Mouse (Mus musculus) urinary bladder, adult 18-20 months (tissue): ENCODE data around the gene Gpr137.
"Not testable (repeated sequence)": the region's sequence is repeated elsewhere in the genome, so short reads cannot be mapped to it uniquely, and the experiment has no call there.

Experiments
- DNase-seq, 2 experiments: peaks; one replicate each; pipeline ENCODE4 v3.0.0; 2022; ENCODE audit warnings: low spot score in 2 of 2, mixed read lengths in 2 of 2

The Gpr137 gene

GRCm38 (mm10) chr19:6921647-6922567, 20.4 kb downstream of the Gpr137 start, which contains the start of gene Esrra:
Gene Esrra (minus strand): TSS chr19:6921813.
- DNase-seq, result peak; percentile 100

GRCm38 (mm10) chr19:6920741-6921636, 21.3 kb downstream of the Gpr137 start:
- peak in 1 of 2 experiments; percentile 49 for DNase-seq

GRCm38 (mm10) chr19:6919876-6920740, 22.2 kb downstream of the Gpr137 start:
- no peak for DNase-seq

- DNase-seq, result no peak
Observed at GRCm38 (mm10) chr19:6919431-6919830, 22.8 kb downstream of the Gpr137 start.

- DNase-seq, result no peak
Observed at GRCm38 (mm10) chr19:6918321-6918720, 24.0 kb downstream of the Gpr137 start.

GRCm38 (mm10) chr19:6916496-6916895, 25.8 kb downstream of the Gpr137 start:
- no peak for DNase-seq

- DNase-seq, result no peak
Observed at GRCm38 (mm10) chr19:6915276-6915675, 27.0 kb downstream of the Gpr137 start.

GRCm38 (mm10) chr19:6914540-6914939, 27.7 kb downstream of the Gpr137 start:
- no peak for DNase-seq

- DNase-seq, result no peak
Observed at GRCm38 (mm10) chr19:6913991-6914390, 28.3 kb downstream of the Gpr137 start.

GRCm38 (mm10) chr19:6913036-6913435, 29.2 kb downstream of the Gpr137 start:
- no peak for DNase-seq

- no peak for DNase-seq
Observed at GRCm38 (mm10) chr19:6912205-6912970, 29.9 kb downstream of the Gpr137 start.

GRCm38 (mm10) chr19:6911101-6912074, 30.9 kb downstream of the Gpr137 start:
- DNase-seq, result no peak

GRCm38 (mm10) chr19:6910306-6910705, 32.0 kb downstream of the Gpr137 start:
- DNase-seq, result not testable (repeated sequence)

- peak; percentile 79 to 89 for DNase-seq
Observed at GRCm38 (mm10) chr19:6909507-6910289, 32.6 kb downstream of the Gpr137 start, which contains the start of the genes Trmt112 and Prdx5. Gene Trmt112 (plus strand): TSS chr19:6909698. Gene Prdx5 (minus strand): TSS chr19:6910106.

- DNase-seq, result no peak
Observed at GRCm38 (mm10) chr19:6909021-6909420, 33.3 kb downstream of the Gpr137 start.

GRCm38 (mm10) chr19:6907811-6908540, 34.3 kb downstream of the Gpr137 start:
- DNase-seq, result no peak

- no peak for DNase-seq
Observed at GRCm38 (mm10) chr19:6907094-6907493, 35.2 kb downstream of the Gpr137 start.

GRCm38 (mm10) chr19:6906199-6906598, 36.1 kb downstream of the Gpr137 start:
- DNase-seq, result no peak
